Mouse (Mus musculus) hindbrain, embryonic 11.5 days (tissue): ENCODE data around the gene Treh. TPM values are rescaled to one million over a fixed set of nuclear protein-coding genes. Genes with fewer than 3 reads are reported as not detected.
"Not testable (repeated sequence)": the region's sequence is repeated elsewhere in the genome, so short reads cannot be mapped to it uniquely, and the experiment has no call there.

ENCODE experiments used
- ATAC-seq: fragments of 200-750 bp; cut with Nextera tagmentation; 2 replicates; pipeline ENCODE4 v1.8.0; 2017; ENCODE audit warnings: mild to moderate bottlenecking, moderate TSS enrichment, moderate library complexity; ENCODE audit not compliant: low FRiP score
- DNase-seq: peaks from one replicate; pipeline ENCODE4 v3.0.0-alpha.2; 2015; ENCODE audit warnings: low spot score
- H3K27ac ChIP-seq: fragments of 300-500 bp; sonication (generic); 2 replicates; pipeline ENCODE4 v1.5.1; 2014; ENCODE audit warnings: mild to moderate bottlenecking, low read depth, low read length
- H3K27me3 ChIP-seq: fragments of 300-500 bp; sonication (generic); 2 replicates; pipeline ENCODE4 v1.6.1; 2014; ENCODE audit warnings: mild to moderate bottlenecking, low read length, moderate library complexity, mixed read lengths; ENCODE audit not compliant: control insufficient read depth, insufficient read depth
- H3K36me3 ChIP-seq: fragments of 300-500 bp; sonication (generic); 2 replicates; pipeline ENCODE4 v1.6.1; 2014; ENCODE audit warnings: mild to moderate bottlenecking, low read length, moderate library complexity, mixed read lengths; ENCODE audit not compliant: control insufficient read depth, insufficient read depth
- H3K4me1 ChIP-seq: fragments of 300-500 bp; sonication (generic); replicated peaks from 2 replicates; pipeline ENCODE4 v1.6.1; 2014; ENCODE audit warnings: low read length, mixed read lengths; ENCODE audit not compliant: control insufficient read depth, insufficient read depth
- H3K4me2 ChIP-seq: fragments of 300-500 bp; sonication (generic); replicated peaks from 2 replicates; pipeline ENCODE4 v1.6.1; 2014; ENCODE audit warnings: mild to moderate bottlenecking, low read depth, low read length
- H3K4me3 ChIP-seq: fragments of 300-500 bp; sonication (generic); 2 replicates; pipeline ENCODE4 v1.5.1; 2014; ENCODE audit warnings: low read depth, low read length
- H3K9ac ChIP-seq: fragments of 300-500 bp; sonication (generic); 2 replicates; pipeline ENCODE4 v1.6.1; 2014; ENCODE audit warnings: low read depth, low read length
- H3K9me3 ChIP-seq: fragments of 300-500 bp; sonication (generic); 2 replicates; pipeline ENCODE4 v1.6.1; 2016; ENCODE audit warnings: low read length; ENCODE audit not compliant: control insufficient read depth
- WGBS: fragments of 180-500 bp; shearing (Covaris S2); extraction: QIAGEN DNeasy Blood & Tissue Kit; methylation state at CpG from one replicate; pipeline ENCODE4 v1.1.7; 2014; 5-methylcytosine and 5-hydroxymethylcytosine counted together
- polyA plus RNA-seq: library from polyadenylated mRNA; unstranded; fragments of >200 nt; fragmentation: Nextera tagmentation; extraction: Ambion mirVana; gene quantifications from 2 replicates; pipeline ENCODE4 v1.2.1, GENCODE M21; 2014

Treh gene
- not detected in 2 replicates for polyA plus RNA-seq

- 91% methylated on average over 3 of the region's 3 CpGs for WGBS
- H3K36me3 ChIP-seq = no peaks in the 10 kb centered on the region
- no peak for ATAC-seq
Observed at GRCm38 (mm10) chr9:44673005-44673404, at the start of gene Treh. Treh (plus strand) TSS chr9:44673233.

DNA sequence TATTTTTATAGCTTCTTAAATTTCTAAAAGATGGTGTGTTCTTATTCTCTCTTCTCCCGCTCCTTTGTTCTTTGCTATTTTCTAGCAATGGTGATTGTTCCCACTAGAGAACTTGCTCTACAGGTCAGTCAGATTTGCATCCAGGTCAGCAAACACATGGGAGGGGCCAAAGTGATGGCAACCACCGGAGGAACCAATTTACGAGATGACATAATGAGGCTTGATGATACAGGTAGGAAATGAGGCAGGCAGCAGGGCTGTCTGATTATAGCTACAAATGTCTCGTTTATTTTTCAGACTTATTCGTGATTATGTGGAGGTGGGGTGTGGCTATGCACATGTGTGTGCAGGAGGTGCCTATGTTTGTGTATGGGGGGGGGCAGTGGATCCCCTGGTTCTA is 48.6 kb upstream of the Treh start:
- Histone ChIP-seq H3K9ac (no peak overlapping the region), H3K36me3 (peaks cover 11% of the 10 kb centered on the region; the same call in 1 of the 2 replicates), H3K9me3 (no peaks in the 10 kb centered on the region), H3K4me1 (no peaks in the 10 kb centered on the region), H3K4me2 (no peak overlapping the region), H3K27me3 (no peaks in the 10 kb centered on the region), H3K4me3 (no peak overlapping the region), H3K27ac (no peak overlapping the region)
- WGBS = 92% methylated on average over 5 of the region's 5 CpGs
- ATAC-seq (no peak), DNase-seq (no peak)

More at GRCm38 (mm10) chr9:44673005-44673404, at the start of gene Treh:
- Histone ChIP-seq H3K4me1 (no peaks in the 10 kb centered on the region), H3K4me2 (no peak within 1 kb of the TSS), H3K9ac (no peak within 1 kb of the TSS), H3K27ac (no peak within 1 kb of the TSS), H3K9me3 (no peaks in the 10 kb centered on the region), H3K27me3 (no peaks in the 10 kb centered on the region), H3K4me3 (no peak within 1 kb of the TSS)
- no peak for DNase-seq

GRCm38 (mm10) chr9:44626268-44626667 is 46.8 kb upstream of the Treh start:
- H3K4me3 ChIP-seq = no peak overlapping the region
- ATAC-seq (no peak), DNase-seq (no peak)
- no peak overlapping the region for H3K4me2 ChIP-seq
- H3K9me3 ChIP-seq = no peaks in the 10 kb centered on the region
- no peaks in the 10 kb centered on the region for H3K27me3 ChIP-seq
- H3K36me3 ChIP-seq = peaks cover 14% of the 10 kb centered on the region; the same call in 1 of the 2 replicates
- no peaks in the 10 kb centered on the region for H3K4me1 ChIP-seq
- H3K9ac ChIP-seq = no peak overlapping the region
- 92% methylated on average over 5 of the region's 5 CpGs for WGBS
- no peak overlapping the region for H3K27ac ChIP-seq

- no peak overlapping the region for H3K27ac ChIP-seq
- H3K4me3 ChIP-seq = no peak overlapping the region
- WGBS = 87% methylated on average over 15 of the region's 15 CpGs
- DNase-seq (no peak), ATAC-seq (no peak)
- no peak overlapping the region for H3K4me2 ChIP-seq
- H3K4me1 ChIP-seq = no peaks in the 10 kb centered on the region
- H3K9ac ChIP-seq = no peak overlapping the region
- no peaks in the 10 kb centered on the region for H3K27me3 ChIP-seq
- H3K9me3 ChIP-seq = no peaks in the 10 kb centered on the region
- peaks cover 19% of the 10 kb centered on the region; the same call in 1 of the 2 replicates for H3K36me3 ChIP-seq
Observed at GRCm38 (mm10) chr9:44637551-44638169, 35.4 kb upstream of the Treh start.

DNA sequence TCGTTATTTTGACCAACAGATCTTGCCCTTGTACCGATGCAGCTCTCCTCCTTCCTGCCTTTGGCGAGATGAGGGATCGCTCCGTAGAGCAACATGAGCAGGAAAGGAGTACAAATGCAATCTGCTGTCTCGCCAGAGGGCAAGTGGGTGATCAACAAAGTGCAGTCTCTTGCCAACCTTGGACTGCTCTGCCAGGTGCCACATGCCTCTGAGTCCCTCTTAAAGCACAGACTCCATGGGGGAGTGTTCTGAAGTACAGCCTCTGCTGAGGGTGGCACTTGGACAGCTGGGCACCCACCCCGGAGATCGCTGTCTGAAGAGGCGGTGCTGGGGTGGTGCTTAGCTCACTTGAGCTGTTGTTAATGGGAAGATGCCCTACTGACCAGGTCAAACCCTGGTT is 34.3 kb upstream of the Treh start:
- not testable (repeated sequence) for DNase-seq, H3K9me3 ChIP-seq, ATAC-seq, H3K4me1 ChIP-seq, H3K4me2 ChIP-seq, H3K9ac ChIP-seq, H3K4me3 ChIP-seq, H3K27me3 ChIP-seq, H3K27ac ChIP-seq
- WGBS = 97% methylated on average over 9 of the region's 9 CpGs
- H3K36me3 ChIP-seq = peaks cover 19% of the 10 kb centered on the region; the same call in 1 of the 2 replicates

GRCm38 (mm10) chr9:44640028-44640427 is 33.0 kb upstream of the Treh start:
- H3K4me3 ChIP-seq, ATAC-seq, DNase-seq, H3K4me2 ChIP-seq, H3K9me3 ChIP-seq, H3K27me3 ChIP-seq, H3K27ac ChIP-seq, H3K9ac ChIP-seq, H3K4me1 ChIP-seq: not testable (repeated sequence)
- H3K36me3 ChIP-seq = peaks cover 16% of the 10 kb centered on the region; the same call in 1 of the 2 replicates
- 92% methylated on average over 1 of the region's 1 CpGs for WGBS

DNA sequence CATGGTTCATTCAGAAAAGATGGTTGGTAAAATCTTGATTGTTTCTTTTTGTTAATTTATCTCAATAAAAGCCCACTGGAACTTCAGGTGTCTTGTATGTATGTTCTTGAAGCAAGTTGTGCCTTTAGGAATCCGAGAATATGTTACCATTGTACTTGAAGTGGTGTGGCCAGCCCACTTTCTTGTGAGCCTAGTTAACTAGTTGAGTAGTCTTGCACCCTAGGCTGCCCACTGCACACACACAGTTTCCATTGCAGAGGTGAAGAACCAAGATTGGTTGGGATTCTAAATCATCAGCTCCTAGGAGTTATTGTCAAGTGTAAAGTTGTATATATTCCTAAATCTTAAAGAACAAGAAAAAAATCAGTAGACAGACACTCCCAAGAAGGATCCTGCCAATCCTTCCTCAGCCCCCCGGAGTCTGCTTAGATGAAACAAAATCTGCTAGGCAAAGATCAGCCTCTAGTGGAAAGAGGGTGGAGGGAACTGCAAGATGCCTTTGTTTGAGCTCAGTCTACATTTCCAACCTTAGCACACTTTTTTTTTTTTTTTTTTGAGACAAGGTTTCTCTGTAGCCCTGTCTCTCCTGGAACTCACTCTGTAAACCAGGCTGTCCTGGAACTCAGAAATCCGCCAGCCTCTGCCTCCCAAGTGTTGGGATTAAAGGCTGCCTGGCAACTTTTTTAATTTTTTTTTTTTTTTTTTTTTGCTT is 32.2 kb upstream of the Treh start:
- no peak for ATAC-seq
- Histone ChIP-seq H3K27ac (no peak overlapping the region), H3K4me3 (no peak overlapping the region), H3K9ac (no peak overlapping the region), H3K9me3 (no peaks in the 10 kb centered on the region), H3K27me3 (no peaks in the 10 kb centered on the region), H3K4me2 (no peak overlapping the region), H3K4me1 (no peaks in the 10 kb centered on the region), H3K36me3 (0 out of 2 replicates have a peak, but pooled peaks cover 13% of the 10 kb centered on the region)
- DNase-seq = no peak
- 91% methylated on average over 3 of the region's 3 CpGs for WGBS

DNA sequence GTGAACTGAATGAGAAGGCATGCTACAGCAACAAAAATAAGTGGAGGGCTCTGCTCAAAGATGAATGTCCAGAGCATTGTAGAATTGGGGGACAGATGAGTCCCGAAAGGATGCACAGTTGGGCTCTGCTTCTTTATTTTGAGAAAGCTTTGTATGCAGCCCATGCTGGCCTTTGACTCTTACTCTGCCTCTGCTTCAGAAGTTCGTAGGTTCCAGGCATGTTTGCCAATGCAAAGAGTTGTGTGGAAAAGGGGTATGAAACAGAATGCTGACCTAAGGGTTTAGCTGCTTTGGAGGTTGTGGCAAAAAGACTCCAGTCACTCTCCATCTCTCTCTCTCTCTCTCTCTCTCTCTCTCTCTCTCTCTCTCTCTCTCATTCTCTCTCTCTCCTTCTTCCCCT is 31.4 kb upstream of the Treh start:
- no peak overlapping the region for H3K4me2 ChIP-seq
- H3K9ac ChIP-seq = no peak overlapping the region
- no peaks in the 10 kb centered on the region for H3K4me1 ChIP-seq
- 0 out of 2 replicates have a peak, but pooled peaks cover 13% of the 10 kb centered on the region for H3K36me3 ChIP-seq
- H3K27ac ChIP-seq = no peak overlapping the region
- no peak overlapping the region for H3K4me3 ChIP-seq
- no peaks in the 10 kb centered on the region for H3K27me3 ChIP-seq
- ATAC-seq (no peak), DNase-seq (no peak)
- H3K9me3 ChIP-seq = no peaks in the 10 kb centered on the region
- WGBS = 95% methylated on average over 2 of the region's 2 CpGs

DNA sequence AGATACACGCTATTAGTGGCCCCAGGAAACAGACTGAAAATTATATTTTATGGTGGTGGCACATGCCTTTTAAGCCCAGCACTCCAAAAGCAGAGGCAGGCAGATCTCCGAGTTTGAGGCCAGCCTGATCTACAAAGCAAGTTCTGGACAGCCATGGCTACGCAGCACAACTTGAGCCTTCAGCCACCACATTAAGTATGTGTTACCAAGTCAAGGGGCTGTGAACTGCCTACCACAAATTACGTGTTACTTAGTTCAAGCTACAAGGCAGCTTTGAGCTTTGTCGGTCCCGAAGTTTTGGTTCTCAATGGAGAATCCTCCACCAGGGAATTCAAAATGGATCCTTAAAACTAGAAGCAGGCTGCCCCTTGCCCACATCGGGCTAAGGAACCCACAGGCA is 29.9 kb upstream of the Treh start:
- no peak overlapping the region for H3K27ac ChIP-seq
- H3K27me3 ChIP-seq = no peaks in the 10 kb centered on the region
- H3K4me3 ChIP-seq = no peak overlapping the region
- no peaks in the 10 kb centered on the region for H3K4me1 ChIP-seq
- ATAC-seq (no peak), DNase-seq (no peak)
- no peak overlapping the region for H3K4me2 ChIP-seq
- no peak overlapping the region for H3K9ac ChIP-seq
- no peaks in the 10 kb centered on the region for H3K9me3 ChIP-seq
- 97% methylated on average over 7 of the region's 7 CpGs for WGBS
- H3K36me3 ChIP-seq = 0 out of 2 replicates have a peak, but pooled peaks cover 2% of the 10 kb centered on the region
